Mouse (Mus musculus) frontal cortex, postnatal 14 days (tissue): ENCODE results near the gene Ikzf3.
A peak's percentile ranks its signal among the peaks of the same experiment; 100 is the strongest.

ENCODE experiments used
- DNase-seq, 2 experiments: peaks; one replicate each; pipeline ENCODE4 v3.0.0; 2022; ENCODE audit warnings: low spot score in 2 of 2

Ikzf3 gene

GRCm38 (mm10) chr11:98446562-98447474, 99.0 kb downstream of the Ikzf3 start:
- no peak for DNase-seq

- DNase-seq = no peak
These were observed 99.6 kb downstream of the Ikzf3 start, which contains the start of gene Grb7 for GRCm38 (mm10) chr11:98446213-98446561. Gene Grb7 (plus strand): TSS chr11:98446394.

GRCm38 (mm10) chr11:98445679-98446078, 100.2 kb downstream of the Ikzf3 start:
- no peak for DNase-seq

GRCm38 (mm10) chr11:98445238-98445637, 100.6 kb downstream of the Ikzf3 start:
- DNase-seq = no peak

GRCm38 (mm10) chr11:98443688-98444087, 102.1 kb downstream of the Ikzf3 start:
- no peak for DNase-seq

GRCm38 (mm10) chr11:98438331-98439158, 107.3 kb downstream of the Ikzf3 start, which contains the start of gene Mien1:
Gene Mien1 (minus strand): TSS chr11:98438991.
- DNase-seq = peak; percentile 89 to 96

- no peak for DNase-seq
These were observed 108.4 kb downstream of the Ikzf3 start for GRCm38 (mm10) chr11:98437441-98437840.

- DNase-seq = no peak
These were observed 110.1 kb downstream of the Ikzf3 start for GRCm38 (mm10) chr11:98435723-98436122.

GRCm38 (mm10) chr11:98431743-98432502, 113.9 kb downstream of the Ikzf3 start:
- no peak for DNase-seq

GRCm38 (mm10) chr11:98428436-98428835, 117.4 kb downstream of the Ikzf3 start:
- no peak for DNase-seq

GRCm38 (mm10) chr11:98426592-98426991, 119.2 kb downstream of the Ikzf3 start:
- DNase-seq = no peak

- DNase-seq = no peak
These were observed 126.8 kb downstream of the Ikzf3 start for GRCm38 (mm10) chr11:98418939-98419547.

- DNase-seq = no peak
These were observed 127.6 kb downstream of the Ikzf3 start for GRCm38 (mm10) chr11:98418273-98418672.

GRCm38 (mm10) chr11:98417074-98417473, 128.8 kb downstream of the Ikzf3 start:
- DNase-seq = no peak
